Mouse (Mus musculus) hindbrain, embryonic 15.5 days (tissue): ENCODE results near the gene 4921504E06Rik. TPM values are rescaled to one million over a fixed set of nuclear protein-coding genes. Genes with fewer than 3 reads are reported as not detected.

Experiments
- ATAC-seq: fragments of 200-750 bp; cut with Nextera tagmentation; 2 replicates; pipeline ENCODE4 v1.8.0; 2017; ENCODE audit warnings: low read depth, moderate number of reproducible peaks, moderate TSS enrichment; ENCODE audit not compliant: low FRiP score
- H3K27ac ChIP-seq: fragments of 300-500 bp; sonication (generic); replicated peaks from 2 replicates; pipeline ENCODE4 v1.5.1; 2015; ENCODE audit warnings: mild to moderate bottlenecking, inconsistent platforms
- H3K27me3 ChIP-seq: fragments of 300-500 bp; sonication (generic); 2 replicates; pipeline ENCODE4 v1.6.1; 2015; ENCODE audit warnings: control low read depth, inconsistent platforms
- H3K36me3 ChIP-seq: fragments of 300-500 bp; sonication (generic); 2 replicates; pipeline ENCODE4 v1.6.1; 2015; ENCODE audit warnings: control low read depth, inconsistent platforms
- H3K4me1 ChIP-seq: fragments of 300-500 bp; sonication (generic); replicated peaks from 2 replicates; pipeline ENCODE4 v1.6.1; 2015; ENCODE audit warnings: control low read depth, inconsistent platforms
- H3K4me2 ChIP-seq: fragments of 300-500 bp; sonication (generic); 2 replicates; pipeline ENCODE4 v1.6.1; 2015; ENCODE audit warnings: moderate library complexity, mild to moderate bottlenecking, inconsistent platforms
- H3K4me3 ChIP-seq: fragments of 300-500 bp; sonication (generic); 2 replicates; pipeline ENCODE4 v1.5.1; 2015; ENCODE audit warnings: mild to moderate bottlenecking, inconsistent platforms
- H3K9ac ChIP-seq: fragments of 300-500 bp; sonication (generic); 2 replicates; pipeline ENCODE4 v1.6.1; 2015; ENCODE audit warnings: inconsistent platforms
- H3K9me3 ChIP-seq: fragments of 300-500 bp; sonication (generic); 2 replicates; pipeline ENCODE4 v1.6.1; 2016; ENCODE audit warnings: control low read depth, inconsistent platforms
- WGBS: fragments of 180-500 bp; shearing (Covaris S2); methylation state at CpG from one replicate; pipeline ENCODE4 v1.1.7; 2015; 5-methylcytosine and 5-hydroxymethylcytosine counted together
- polyA plus RNA-seq: library from polyadenylated mRNA; unstranded; fragments of >200 nt; fragmentation: Nextera tagmentation; extraction: Ambion mirVana; gene quantifications from 2 replicates; pipeline ENCODE4 v1.2.1, GENCODE M21; 2015

Gene 4921504E06Rik
- polyA plus RNA-seq, 1 experiment from 2014 or later, result 0.17 TPM

DNA sequence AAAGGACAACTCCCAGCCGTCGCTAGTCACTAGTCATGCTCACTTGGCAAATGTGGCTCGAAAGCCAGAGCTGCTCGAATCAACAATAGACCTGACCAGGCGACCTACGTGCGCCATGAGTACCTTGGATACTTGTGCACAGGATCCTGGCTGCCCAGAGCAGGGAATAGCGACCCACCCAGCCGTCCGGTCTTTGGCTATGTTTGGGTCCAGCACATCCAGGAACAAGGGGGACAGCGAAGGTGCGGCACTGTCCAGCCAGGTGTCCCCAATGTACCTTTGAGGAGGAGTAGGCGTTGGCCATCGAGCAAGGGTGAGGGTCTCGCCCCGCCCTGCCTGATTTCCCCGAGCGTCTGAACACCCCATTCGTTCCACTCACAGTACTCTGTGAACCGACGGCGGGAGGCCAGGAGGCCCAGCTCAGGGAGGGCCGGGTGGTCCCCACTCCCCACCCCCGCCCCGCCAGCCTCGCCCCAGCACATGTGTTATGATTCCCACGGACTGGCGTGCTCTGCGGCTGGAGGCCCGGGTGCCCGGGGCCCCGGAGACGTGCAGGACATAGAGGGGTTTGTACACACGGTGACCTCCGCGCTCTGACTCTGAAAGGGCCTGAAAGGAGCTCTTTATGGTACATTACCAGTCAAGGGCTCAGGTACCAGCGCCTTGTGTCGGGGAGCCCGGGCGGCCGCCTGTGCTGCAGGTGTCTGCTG, 121.9 kb downstream of the 4921504E06Rik start:
- H3K27ac ChIP-seq, result no peak overlapping the region

DNA sequence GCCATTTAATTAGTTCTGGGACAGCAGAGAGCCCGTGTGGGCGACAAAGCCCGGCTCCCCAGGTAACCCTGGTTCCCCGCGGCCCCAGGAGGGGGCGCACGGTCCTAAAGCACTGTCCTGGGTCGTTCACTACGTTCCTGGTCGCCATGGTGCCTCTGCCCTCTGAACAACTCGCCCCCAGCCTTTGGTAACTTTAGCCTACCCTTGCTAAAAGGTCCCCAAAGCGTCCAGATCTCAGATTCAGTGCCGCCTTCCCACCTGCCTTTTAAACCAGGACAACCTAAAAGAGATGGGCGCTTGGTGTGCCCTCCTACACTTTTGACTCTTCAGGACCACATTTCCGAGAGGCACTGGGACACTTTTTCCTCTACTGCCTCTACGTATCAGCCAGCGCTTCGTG, 122.5 kb downstream of the 4921504E06Rik start:
- WGBS, result under 1% methylated on average over 18 of the region's 18 CpGs

More for the DNA sequence above, 121.9 kb downstream of the 4921504E06Rik start:
- 2% methylated on average over 41 of the region's 41 CpGs for WGBS
- H3K27me3 ChIP-seq, result peaks cover 86% of the 10 kb centered on the region
- peaks cover 25% of the 10 kb centered on the region for H3K4me1 ChIP-seq
- H3K9me3 ChIP-seq, result no peaks in the 10 kb centered on the region
- H3K36me3 ChIP-seq, result no peaks in the 10 kb centered on the region
- H3K9ac ChIP-seq, result no peak overlapping the region
- ATAC-seq, result peak; percentile 63; the same call in 1 of the 2 replicates
- no peak overlapping the region; the same call in 1 of the 2 replicates for H3K4me3 ChIP-seq
- H3K4me2 ChIP-seq, result peak overlapping the region; percentile 49

DNA sequence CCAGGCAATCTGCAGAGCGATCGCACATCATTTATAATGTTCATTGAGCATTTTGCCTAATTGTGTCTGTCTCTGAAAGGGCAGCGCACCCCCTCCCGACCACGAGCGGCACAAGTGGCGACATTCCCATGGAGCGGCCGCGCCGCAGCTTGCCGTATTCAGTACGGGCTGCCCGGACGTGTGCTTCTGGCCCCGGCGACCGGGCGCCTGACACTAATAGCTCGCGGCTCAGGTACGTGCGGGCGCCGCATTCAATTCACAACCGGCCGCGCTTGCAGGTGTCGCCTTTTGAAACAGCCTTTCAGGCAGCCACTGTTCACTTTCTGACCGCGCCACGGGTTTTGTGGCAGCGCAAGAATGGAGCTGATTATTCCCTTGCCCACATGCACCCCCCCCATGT, 123.0 kb downstream of the 4921504E06Rik start:
- 0 out of 2 replicates have a peak, but pooled peaks have one; percentile 28 for ATAC-seq
- Histone ChIP-seq H3K4me3 (peak overlapping the region; percentile 28), H3K9ac (no peak overlapping the region), H3K36me3 (no peaks in the 10 kb centered on the region), H3K27ac (no peak overlapping the region), H3K9me3 (no peaks in the 10 kb centered on the region), H3K27me3 (peaks cover 88% of the 10 kb centered on the region), H3K4me2 (peak overlapping the region; percentile 49), H3K4me1 (peaks cover 25% of the 10 kb centered on the region)
- WGBS, result under 1% methylated on average over 33 of the region's 33 CpGs

More for the DNA sequence above, 122.5 kb downstream of the 4921504E06Rik start:
- H3K4me3 ChIP-seq, result peak overlapping the region; percentile 28
- peaks cover 91% of the 10 kb centered on the region for H3K27me3 ChIP-seq
- peaks cover 25% of the 10 kb centered on the region for H3K4me1 ChIP-seq
- no peak overlapping the region for H3K27ac ChIP-seq
- no peaks in the 10 kb centered on the region for H3K9me3 ChIP-seq
- H3K36me3 ChIP-seq, result no peaks in the 10 kb centered on the region
- ATAC-seq, result peak; percentile 47; the same call in 1 of the 2 replicates
- no peak overlapping the region for H3K9ac ChIP-seq
- peak overlapping the region; percentile 49 for H3K4me2 ChIP-seq

DNA sequence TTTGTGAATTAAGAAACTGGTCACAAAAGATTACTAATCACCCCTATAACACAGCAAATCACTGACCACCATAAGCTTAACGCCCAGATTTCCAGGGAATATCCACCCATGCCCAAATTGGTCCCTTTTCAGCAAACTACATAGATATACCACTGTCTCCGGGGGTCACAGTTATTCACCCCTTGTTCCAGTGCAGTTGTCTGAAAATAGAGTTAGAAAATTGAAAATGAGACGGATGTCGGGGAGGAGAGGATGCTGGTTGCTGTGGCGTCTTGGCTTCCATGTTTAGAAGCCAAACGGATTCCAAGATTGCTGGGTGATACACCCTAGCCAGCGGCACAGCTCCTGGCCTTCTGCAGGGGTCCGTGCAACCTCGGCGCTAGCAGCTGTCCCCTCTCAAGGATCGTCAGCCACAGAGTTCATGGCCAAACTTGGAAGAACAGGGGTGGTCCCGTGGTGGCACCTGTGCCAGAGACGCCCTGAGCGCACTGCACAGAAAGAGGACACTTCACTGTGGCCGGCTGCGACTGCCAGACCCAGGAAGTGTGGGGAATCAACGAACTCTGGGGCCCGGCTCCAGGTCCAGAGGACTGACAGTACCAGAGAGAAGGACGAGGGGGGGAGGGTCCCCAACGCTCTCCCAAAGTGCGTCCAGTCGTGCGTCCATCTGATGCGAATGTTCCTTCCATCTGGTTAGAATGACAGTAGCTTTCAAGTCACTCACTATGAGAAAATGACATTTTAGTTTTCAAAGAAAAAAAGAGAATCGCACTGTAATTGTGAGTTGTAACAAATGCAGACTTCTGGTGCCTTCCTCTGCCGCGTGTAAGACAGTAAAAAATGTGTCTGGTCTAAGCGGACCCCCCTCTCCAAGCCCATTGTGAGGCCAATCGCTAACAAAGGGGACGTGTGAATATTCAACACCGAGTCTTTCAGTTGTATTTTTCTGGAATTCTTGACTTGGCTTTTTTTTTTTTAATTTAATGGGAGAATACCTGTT, 123.7 kb downstream of the 4921504E06Rik start:
- no peaks in the 10 kb centered on the region for H3K36me3 ChIP-seq
- peaks cover 25% of the 10 kb centered on the region for H3K4me1 ChIP-seq
- H3K4me2 ChIP-seq, result peak overlapping the region; percentile 49
- H3K4me3 ChIP-seq, result peak overlapping the region; percentile 28; the same call in 1 of the 2 replicates
- H3K27ac ChIP-seq, result no peak overlapping the region
- WGBS, result 2% methylated on average over 31 of the region's 31 CpGs
- peaks cover 88% of the 10 kb centered on the region for H3K27me3 ChIP-seq
- no peak for ATAC-seq
- H3K9me3 ChIP-seq, result no peaks in the 10 kb centered on the region
- no peak overlapping the region for H3K9ac ChIP-seq

DNA sequence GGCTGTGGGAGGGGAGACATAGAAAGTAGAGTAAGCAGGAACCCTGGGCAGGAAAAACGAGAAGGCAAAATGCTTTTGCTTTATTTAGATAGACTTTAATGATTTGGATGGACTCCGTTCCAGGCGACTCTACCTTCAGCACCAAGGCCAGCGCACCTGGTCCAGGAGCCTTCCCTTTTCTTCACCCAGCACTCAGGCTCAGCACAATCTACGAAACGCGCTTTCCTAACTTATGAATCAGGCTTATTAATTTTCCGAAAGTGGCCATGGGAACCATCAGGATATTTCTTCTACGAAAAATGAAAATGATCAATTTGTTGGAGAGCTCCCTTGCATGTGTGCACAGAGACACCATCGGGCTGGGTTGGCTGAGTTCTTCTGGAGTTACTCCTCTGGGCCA, 124.7 kb downstream of the 4921504E06Rik start:
- Histone ChIP-seq H3K9me3 (no peaks in the 10 kb centered on the region), H3K4me1 (peaks cover 25% of the 10 kb centered on the region), H3K36me3 (no peaks in the 10 kb centered on the region), H3K4me3 (no peak overlapping the region), H3K9ac (no peak overlapping the region), H3K4me2 (no peak overlapping the region), H3K27ac (no peak overlapping the region), H3K27me3 (peaks cover 87% of the 10 kb centered on the region)
- ATAC-seq, result no peak
- WGBS, result 11% methylated on average over 10 of the region's 10 CpGs

DNA sequence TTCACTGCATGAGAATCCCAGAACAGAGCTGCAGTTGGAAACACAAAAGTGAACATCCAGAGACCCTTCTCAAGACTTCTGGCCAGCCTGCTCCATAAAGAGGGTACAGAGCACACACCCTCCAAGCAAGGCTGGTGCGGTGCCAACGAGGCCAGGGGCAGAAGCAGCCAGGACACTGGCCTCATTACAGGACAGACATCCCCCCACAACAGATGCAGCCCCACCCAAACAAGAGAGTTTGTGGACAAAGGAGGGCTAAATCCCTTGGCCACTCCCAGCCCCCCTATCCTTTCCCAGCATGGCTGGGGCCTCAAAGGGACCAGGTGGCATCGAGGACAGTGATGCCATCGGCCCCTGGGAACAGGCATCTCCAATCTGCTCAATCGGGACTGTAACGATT, 130.6 kb downstream of the 4921504E06Rik start:
- Histone ChIP-seq H3K27me3 (peaks cover 47% of the 10 kb centered on the region), H3K4me2 (no peak overlapping the region), H3K9me3 (no peaks in the 10 kb centered on the region), H3K9ac (no peak overlapping the region), H3K4me1 (no peaks in the 10 kb centered on the region), H3K36me3 (no peaks in the 10 kb centered on the region), H3K27ac (no peak overlapping the region), H3K4me3 (no peak overlapping the region)
- WGBS, result 53% methylated on average over 6 of the region's 6 CpGs
- ATAC-seq, result no peak; the same call in 1 of the 2 replicates

DNA sequence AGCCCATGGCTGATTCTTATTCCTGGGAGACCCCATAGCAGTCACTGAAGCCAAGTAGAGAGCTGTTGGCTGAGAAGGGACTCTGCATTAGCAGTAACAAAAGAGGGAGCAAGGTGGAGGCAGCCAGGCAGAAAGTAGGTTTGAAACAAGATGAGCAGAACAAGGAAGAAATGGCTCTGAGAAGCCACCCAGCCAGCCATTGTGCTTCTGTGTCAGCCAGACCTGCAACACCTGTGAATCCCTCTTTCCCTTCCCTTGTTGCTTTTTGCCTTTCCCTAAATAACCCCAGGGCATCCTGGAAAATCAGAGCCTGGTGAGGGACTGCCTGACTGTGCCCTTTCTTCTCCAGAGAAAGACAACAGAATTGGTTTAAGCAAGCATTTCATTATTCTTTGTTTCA, 131.5 kb downstream of the 4921504E06Rik start:
- Histone ChIP-seq H3K9me3 (no peaks in the 10 kb centered on the region), H3K27me3 (peaks cover 40% of the 10 kb centered on the region), H3K9ac (no peak overlapping the region), H3K4me3 (no peak overlapping the region), H3K4me1 (no peaks in the 10 kb centered on the region), H3K27ac (no peak overlapping the region), H3K36me3 (no peaks in the 10 kb centered on the region), H3K4me2 (no peak overlapping the region)
- no peak for ATAC-seq

DNA sequence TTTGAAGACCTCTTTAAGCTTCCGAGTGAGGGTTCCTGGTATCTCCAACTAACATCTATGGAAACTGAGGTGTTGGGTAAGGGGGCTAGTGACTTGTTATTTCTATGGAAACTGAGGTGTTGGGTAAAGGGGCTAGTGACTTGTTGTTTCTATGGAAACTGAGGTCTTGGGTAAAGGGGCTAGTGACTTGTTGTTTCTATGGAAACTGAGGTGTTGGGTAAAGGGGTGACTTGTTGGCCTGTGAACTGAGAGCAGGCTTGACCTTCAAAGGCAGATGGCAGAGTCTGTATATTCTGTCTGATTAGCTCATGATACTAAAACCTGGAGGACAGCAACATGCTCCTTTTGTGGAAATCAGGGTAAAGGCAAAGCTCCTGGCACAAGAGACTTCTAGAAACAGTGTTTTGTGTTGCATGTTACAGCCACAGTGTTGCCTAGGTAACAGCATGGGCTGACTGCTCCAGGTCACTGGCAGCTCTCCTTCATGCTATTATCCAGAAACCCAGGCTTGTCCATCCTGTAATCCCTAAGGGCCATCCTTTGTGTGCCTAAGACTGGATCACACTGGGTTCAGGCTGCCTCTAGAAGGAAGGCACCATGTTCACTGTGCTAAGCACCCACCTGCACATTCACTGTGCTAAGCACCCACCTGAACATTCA, 133.9 kb downstream of the 4921504E06Rik start:
- Histone ChIP-seq H3K4me3 (no peak overlapping the region), H3K4me2 (no peak overlapping the region), H3K9ac (no peak overlapping the region), H3K27ac (no peak overlapping the region), H3K36me3 (no peaks in the 10 kb centered on the region), H3K27me3 (peaks cover 26% of the 10 kb centered on the region), H3K9me3 (no peaks in the 10 kb centered on the region), H3K4me1 (0 out of 2 replicates have a peak, but pooled peaks cover 1% of the 10 kb centered on the region)
- WGBS, result 85% methylated on average over 1 of the region's 1 CpGs
- 0 out of 2 replicates have a peak, but pooled peaks have one; percentile 42 for ATAC-seq

DNA sequence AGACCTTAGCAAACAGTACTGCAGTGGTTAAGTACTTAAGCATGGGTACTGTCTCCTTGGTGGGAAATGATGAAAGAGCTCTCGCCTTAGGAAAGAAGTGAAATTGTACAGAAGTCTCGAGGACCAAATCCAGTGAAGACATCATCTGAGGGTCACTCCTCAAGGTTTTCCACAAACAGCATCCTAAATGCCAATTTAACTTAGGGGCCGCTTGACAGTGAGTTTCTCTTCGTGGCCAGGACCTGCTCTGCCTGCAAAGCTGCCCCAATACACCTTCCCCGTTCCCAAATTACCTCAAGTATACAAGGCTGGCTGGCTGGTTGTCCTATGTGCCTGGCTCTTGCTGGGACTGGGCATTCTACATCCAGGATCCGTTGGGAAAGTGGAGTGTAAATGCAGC, 137.6 kb downstream of the 4921504E06Rik start:
- 78% methylated on average over 6 of the region's 6 CpGs for WGBS
- H3K27ac ChIP-seq, result no peak overlapping the region
- H3K36me3 ChIP-seq, result no peaks in the 10 kb centered on the region
- no peak overlapping the region for H3K4me2 ChIP-seq
- no peaks in the 10 kb centered on the region for H3K9me3 ChIP-seq
- peaks cover 5% of the 10 kb centered on the region; the same call in 1 of the 2 replicates for H3K27me3 ChIP-seq
- no peak for ATAC-seq
- H3K9ac ChIP-seq, result no peak overlapping the region
- 0 out of 2 replicates have a peak, but pooled peaks cover 4% of the 10 kb centered on the region for H3K4me1 ChIP-seq
- H3K4me3 ChIP-seq, result no peak overlapping the region

DNA sequence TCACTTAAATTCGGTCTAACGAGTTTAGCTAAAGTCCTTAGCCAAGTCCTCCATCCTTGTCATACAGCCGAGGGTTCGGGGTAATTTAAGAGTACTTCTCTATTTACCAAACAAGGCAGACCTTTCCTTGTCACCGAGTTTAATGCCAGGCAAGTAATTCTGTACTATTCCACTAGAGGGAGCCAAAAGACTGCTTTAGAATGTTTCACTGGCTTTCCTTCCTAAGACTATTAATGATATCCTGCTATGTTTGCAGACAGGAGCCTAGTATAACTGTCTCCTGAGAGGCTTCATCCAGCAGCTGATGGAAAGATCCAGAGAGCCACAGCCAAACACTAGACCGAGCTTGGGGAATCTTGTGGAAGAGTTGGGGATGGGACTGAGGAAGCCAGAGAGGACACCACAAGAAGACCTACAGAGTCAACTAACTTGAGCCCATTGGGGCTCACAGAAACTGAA, 138.6 kb downstream of the 4921504E06Rik start:
- 2% methylated on average over 6 of the region's 6 CpGs for WGBS
- peak; percentile 65 for ATAC-seq
- Histone ChIP-seq H3K4me3 (peak overlapping the region; percentile 36), H3K27me3 (peaks cover 5% of the 10 kb centered on the region; the same call in 1 of the 2 replicates), H3K9me3 (no peaks in the 10 kb centered on the region), H3K9ac (peak overlapping the region; percentile 31), H3K27ac (no peak overlapping the region), H3K36me3 (no peaks in the 10 kb centered on the region), H3K4me1 (0 out of 2 replicates have a peak, but pooled peaks cover 4% of the 10 kb centered on the region), H3K4me2 (peak overlapping the region; percentile 59)

DNA sequence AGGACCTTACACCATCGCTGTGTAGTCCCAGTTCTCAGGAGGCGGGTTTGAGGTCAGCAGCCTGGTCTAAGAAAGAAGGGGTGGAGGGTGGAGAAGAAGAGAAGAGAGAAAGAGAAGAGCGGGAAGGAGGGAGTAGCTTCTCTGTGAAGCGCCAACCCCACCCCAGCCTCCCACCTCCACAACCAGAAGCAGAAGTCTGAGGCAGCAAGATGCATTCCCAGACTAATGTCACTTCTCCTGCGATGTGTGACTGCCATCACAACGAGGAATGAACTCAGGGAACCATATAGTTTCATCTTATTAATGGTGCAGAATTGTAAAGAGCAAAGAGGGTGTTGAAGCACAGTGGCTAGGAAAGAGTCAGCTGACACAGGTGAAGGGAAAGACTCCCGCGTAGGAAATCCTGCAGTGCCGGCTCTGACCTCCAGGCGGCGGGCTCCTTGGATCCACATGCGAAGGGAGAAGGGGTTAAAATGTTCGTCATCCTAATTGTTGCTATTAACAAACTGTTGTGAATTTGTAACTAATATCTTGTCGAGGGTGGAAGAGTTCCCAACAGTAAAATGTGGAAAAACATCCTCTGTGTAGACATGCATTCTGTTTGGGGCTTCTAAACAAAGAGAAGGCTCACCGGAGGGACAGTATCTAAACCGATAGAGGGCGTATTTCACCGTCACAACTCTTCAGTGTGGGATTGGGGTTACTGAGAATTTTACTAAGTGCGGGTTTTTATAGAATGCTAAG, 139.3 kb downstream of the 4921504E06Rik start:
- peak overlapping the region; percentile 59 for H3K4me2 ChIP-seq
- H3K27me3 ChIP-seq, result peaks cover 5% of the 10 kb centered on the region; the same call in 1 of the 2 replicates
- no peaks in the 10 kb centered on the region for H3K36me3 ChIP-seq
- peak; percentile 65 for ATAC-seq
- no peaks in the 10 kb centered on the region for H3K9me3 ChIP-seq
- 20% methylated on average over 19 of the region's 19 CpGs for WGBS
- H3K27ac ChIP-seq, result no peak overlapping the region
- peak overlapping the region; percentile 36 for H3K4me3 ChIP-seq
- H3K9ac ChIP-seq, result peak overlapping the region; percentile 31
- 0 out of 2 replicates have a peak, but pooled peaks cover 4% of the 10 kb centered on the region for H3K4me1 ChIP-seq
